Mouse (Mus musculus) midbrain, embryonic 11.5 days (tissue): Measurements from ENCODE around the gene Vwa5b2. TPM values are rescaled to one million over a fixed set of nuclear protein-coding genes. Genes with fewer than 3 reads are reported as not detected.
A peak's percentile ranks its signal among the peaks of the same experiment; 100 is the strongest.

ENCODE experiments used
- ATAC-seq: fragments of 200-750 bp; cut with Nextera tagmentation; 2 replicates; pipeline ENCODE4 v1.8.0; 2017; ENCODE audit warnings: moderate TSS enrichment, moderate library complexity; ENCODE audit not compliant: low FRiP score
- DNase-seq: peaks from one replicate; pipeline ENCODE4 v3.0.0; 2015; ENCODE audit warnings: low spot score; ENCODE audit errors: missing footprints
- H3K27ac ChIP-seq: fragments of 300-500 bp; sonication (generic); 2 replicates; pipeline ENCODE4 v1.5.1; 2014; ENCODE audit warnings: low read depth, low read length
- H3K27me3 ChIP-seq: fragments of 300-500 bp; sonication (generic); 2 replicates; pipeline ENCODE4 v1.6.1; 2014; ENCODE audit warnings: mild to moderate bottlenecking, low read length, moderate library complexity, mixed read lengths; ENCODE audit not compliant: control insufficient read depth, insufficient read depth
- H3K36me3 ChIP-seq: fragments of 300-500 bp; sonication (generic); 2 replicates; pipeline ENCODE4 v1.6.1; 2014; ENCODE audit warnings: mild to moderate bottlenecking, low read length, moderate library complexity, mixed read lengths; ENCODE audit not compliant: control insufficient read depth, insufficient read depth
- H3K4me1 ChIP-seq: fragments of 300-500 bp; sonication (generic); 2 replicates; pipeline ENCODE4 v1.6.1; 2014; ENCODE audit warnings: low read length; ENCODE audit not compliant: control insufficient read depth, insufficient read depth
- H3K4me2 ChIP-seq: fragments of 300-500 bp; sonication (generic); 2 replicates; pipeline ENCODE4 v1.6.1; 2014; ENCODE audit warnings: mild to moderate bottlenecking, moderate library complexity
- H3K4me3 ChIP-seq: fragments of 300-500 bp; sonication (generic); 2 replicates; pipeline ENCODE4 v1.5.1; 2014; ENCODE audit warnings: low read depth, low read length
- H3K9ac ChIP-seq: fragments of 300-500 bp; sonication (generic); 2 replicates; pipeline ENCODE4 v1.6.1; 2014; ENCODE audit warnings: low read length
- H3K9me3 ChIP-seq: fragments of 300-500 bp; sonication (generic); 2 replicates; pipeline ENCODE4 v1.6.1; 2016; ENCODE audit warnings: low read length; ENCODE audit not compliant: control insufficient read depth
- WGBS: fragments of 180-500 bp; shearing (Covaris S2); extraction: QIAGEN DNeasy Blood & Tissue Kit; methylation state at CpG from one replicate; pipeline ENCODE4 v1.1.7; 2014; 5-methylcytosine and 5-hydroxymethylcytosine counted together
- polyA plus RNA-seq: library from polyadenylated mRNA; unstranded; fragments of >200 nt; fragmentation: Nextera tagmentation; extraction: Ambion mirVana; gene quantifications from 2 replicates; pipeline ENCODE4 v1.2.1, GENCODE M21; 2014

The Vwa5b2 gene
- polyA plus RNA-seq, 1 experiment from 2014 or later, result 1.6 TPM

DNA sequence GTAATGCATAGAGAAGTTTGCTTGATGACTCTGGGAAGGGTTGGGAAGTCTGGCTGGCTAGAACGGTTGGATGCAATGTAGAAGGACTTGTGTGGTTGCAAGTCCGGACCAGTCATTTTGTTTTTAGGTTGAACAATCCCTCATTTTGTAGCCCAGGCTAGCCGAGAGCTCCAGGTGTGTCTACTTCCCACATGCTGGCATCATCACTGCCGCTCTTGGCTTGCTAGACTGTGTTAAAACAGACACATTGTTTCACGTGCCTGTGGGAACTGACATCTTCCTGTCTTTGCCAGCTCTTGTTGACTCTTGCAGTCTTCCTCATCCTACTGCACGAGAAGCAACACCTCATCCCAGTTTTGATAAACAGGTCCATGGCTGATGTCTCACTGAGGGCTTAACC is 34.3 kb upstream of the Vwa5b2 start:
- WGBS, result 91% methylated on average over 6 of the region's 6 CpGs
- H3K4me3 ChIP-seq, result no peak overlapping the region
- no peak overlapping the region for H3K9ac ChIP-seq
- no peak overlapping the region for H3K27ac ChIP-seq
- no peak for DNase-seq
- no peaks in the 10 kb centered on the region for H3K4me1 ChIP-seq
- H3K36me3 ChIP-seq, result peaks cover 19% of the 10 kb centered on the region
- ATAC-seq, result no peak
- no peaks in the 10 kb centered on the region for H3K27me3 ChIP-seq
- no peaks in the 10 kb centered on the region for H3K9me3 ChIP-seq
- no peak overlapping the region for H3K4me2 ChIP-seq

DNA sequence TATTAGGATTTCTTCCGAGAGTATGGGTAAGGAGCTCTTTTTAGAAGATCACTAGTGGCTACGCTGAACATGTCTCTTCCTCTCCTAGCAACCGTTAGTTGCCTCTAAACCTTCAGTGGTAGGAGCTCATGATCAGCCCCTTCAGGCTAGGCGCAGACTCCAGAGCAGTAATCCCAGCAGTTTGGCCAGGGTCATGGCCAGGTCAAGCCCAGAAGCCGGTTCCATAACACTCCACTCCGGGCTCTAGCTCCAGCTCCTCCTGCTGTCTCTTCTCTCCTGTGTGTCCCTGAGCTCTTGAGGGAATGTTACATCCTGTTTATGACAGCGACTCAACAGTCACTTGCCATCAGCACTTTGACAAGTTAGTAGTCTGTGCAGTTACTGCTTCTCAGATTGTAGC is 31.9 kb upstream of the Vwa5b2 start:
- Histone ChIP-seq H3K9ac (no peak overlapping the region), H3K4me1 (no peaks in the 10 kb centered on the region), H3K36me3 (peaks cover 17% of the 10 kb centered on the region), H3K4me3 (no peak overlapping the region), H3K4me2 (no peak overlapping the region), H3K9me3 (no peaks in the 10 kb centered on the region), H3K27ac (no peak overlapping the region), H3K27me3 (no peaks in the 10 kb centered on the region)
- DNase-seq, result no peak
- no peak for ATAC-seq
- 84% methylated on average over 7 of the region's 7 CpGs for WGBS

DNA sequence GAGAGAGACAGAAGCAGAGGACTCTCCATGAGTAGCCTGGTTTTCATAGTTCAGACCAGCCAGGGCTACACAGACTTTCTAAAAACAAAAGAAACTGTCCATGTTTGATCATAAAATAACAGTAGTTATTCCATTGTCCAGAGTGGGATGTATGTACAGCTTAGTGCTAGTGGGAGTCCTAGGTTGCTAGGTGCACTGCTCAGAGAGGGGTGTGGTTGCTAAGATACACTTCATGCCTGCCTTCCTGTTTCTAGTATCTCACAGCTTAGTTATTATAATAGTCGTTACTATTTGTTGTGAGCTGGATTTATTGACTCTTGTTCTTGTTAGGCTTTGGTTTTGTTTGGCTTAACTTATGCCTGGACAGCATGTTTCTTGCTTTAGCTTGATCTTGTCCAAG is 24.2 kb upstream of the Vwa5b2 start:
- no peaks in the 10 kb centered on the region for H3K4me1 ChIP-seq
- H3K27me3 ChIP-seq, result no peaks in the 10 kb centered on the region
- H3K9ac ChIP-seq, result no peak overlapping the region
- 75% methylated on average over 1 of the region's 1 CpGs for WGBS
- no peak overlapping the region for H3K27ac ChIP-seq
- H3K4me3 ChIP-seq, result no peak overlapping the region
- H3K9me3 ChIP-seq, result no peaks in the 10 kb centered on the region
- DNase-seq, result no peak
- peaks cover 12% of the 10 kb centered on the region for H3K36me3 ChIP-seq
- no peak overlapping the region for H3K4me2 ChIP-seq
- ATAC-seq, result no peak

DNA sequence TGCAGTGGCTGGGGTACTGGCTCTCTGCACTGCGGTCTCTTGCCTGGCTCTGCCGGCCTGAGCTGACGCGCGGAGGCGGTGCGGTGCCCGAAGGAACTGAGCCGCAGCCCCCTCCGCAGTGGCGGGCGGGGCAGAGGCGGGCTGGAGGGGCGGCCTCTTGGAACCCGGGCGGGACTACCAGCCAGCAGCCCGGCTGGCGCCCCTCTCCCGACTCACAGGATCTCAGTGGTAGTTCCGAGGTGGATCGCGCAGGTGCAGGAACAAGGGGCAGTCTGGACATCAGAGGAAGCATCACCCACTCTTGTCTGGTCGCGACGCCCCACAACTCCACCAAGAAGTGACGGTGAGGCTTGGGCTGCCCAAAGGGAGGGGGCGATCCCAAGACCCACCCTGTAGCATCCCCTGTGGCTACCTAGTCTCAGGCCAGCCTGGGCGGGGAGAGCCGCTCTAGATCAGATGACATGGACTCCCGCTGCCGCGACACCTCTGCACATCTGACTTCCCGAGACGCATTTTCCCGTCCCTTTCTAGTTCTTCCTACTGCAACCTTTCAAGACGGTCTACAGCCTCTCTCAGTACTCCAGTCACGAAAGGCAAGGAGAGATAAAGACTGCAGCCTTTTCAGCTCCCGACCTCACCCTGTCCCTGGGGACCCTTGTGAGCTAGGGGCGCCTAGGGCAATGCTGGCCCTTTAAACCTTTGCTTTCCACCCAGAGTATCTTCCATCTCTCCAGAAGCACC is 838 bp downstream of the Vwa5b2 start:
- Histone ChIP-seq H3K4me1 (peaks cover 13% of the 10 kb centered on the region), H3K9ac (peak overlapping the region; percentile 50), H3K9me3 (no peaks in the 10 kb centered on the region), H3K4me3 (peak overlapping the region; percentile 50), H3K27ac (no peak overlapping the region), H3K36me3 (no peaks in the 10 kb centered on the region), H3K27me3 (peaks cover 43% of the 10 kb centered on the region), H3K4me2 (peak overlapping the region; percentile 87)
- peak; percentile 83 for ATAC-seq
- 1% methylated on average over 39 of the region's 39 CpGs for WGBS
- peak; percentile 95 for DNase-seq

GRCm38 (mm10) chr16:20590680-20591038 is 1.4 kb downstream of the Vwa5b2 start:
- H3K9ac ChIP-seq, result no peak overlapping the region
- peak; percentile 86 for DNase-seq
- H3K27ac ChIP-seq, result no peak overlapping the region
- peaks cover 13% of the 10 kb centered on the region for H3K4me1 ChIP-seq
- peak overlapping the region; percentile 87 for H3K4me2 ChIP-seq
- peaks cover 43% of the 10 kb centered on the region for H3K27me3 ChIP-seq
- no peaks in the 10 kb centered on the region for H3K36me3 ChIP-seq
- 2% methylated on average over 16 of the region's 17 CpGs for WGBS
- ATAC-seq, result no peak
- H3K9me3 ChIP-seq, result no peaks in the 10 kb centered on the region
- peak overlapping the region; percentile 50 for H3K4me3 ChIP-seq

DNA sequence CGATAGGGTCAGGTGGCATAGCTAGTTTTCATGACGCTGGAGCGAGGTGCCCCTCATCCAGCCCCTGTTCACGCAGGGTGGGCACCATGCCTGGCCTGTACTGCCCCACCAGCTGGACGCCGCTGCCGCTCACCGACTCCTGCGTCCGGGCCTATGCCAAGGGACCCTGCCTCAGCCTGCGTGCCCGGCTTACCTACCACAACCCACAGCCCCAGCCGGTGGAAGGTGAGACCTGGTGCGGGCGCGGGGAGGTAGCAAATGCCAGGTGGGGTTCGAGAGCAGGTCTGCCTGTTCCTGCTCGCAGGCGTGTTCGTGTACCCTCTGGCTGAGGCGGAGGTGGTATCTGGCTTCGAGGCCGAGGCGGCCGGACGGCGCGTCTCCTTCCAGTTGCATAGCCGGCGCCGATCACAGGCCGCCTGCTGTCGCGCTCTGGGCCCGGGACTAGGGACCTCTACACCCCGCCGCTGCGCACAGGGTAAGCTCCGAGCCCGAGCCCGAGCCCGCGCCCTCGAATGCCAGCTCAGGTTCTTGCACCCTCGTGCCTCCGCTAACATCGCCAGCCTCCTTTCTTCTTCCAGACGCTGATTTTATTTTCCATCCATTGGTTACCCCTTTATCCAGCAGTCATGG is 1.9 kb downstream of the Vwa5b2 start:
- Histone ChIP-seq H3K9me3 (no peaks in the 10 kb centered on the region), H3K27me3 (peaks cover 43% of the 10 kb centered on the region), H3K27ac (no peak overlapping the region), H3K4me1 (peaks cover 13% of the 10 kb centered on the region), H3K9ac (no peak overlapping the region), H3K36me3 (no peaks in the 10 kb centered on the region), H3K4me2 (peak overlapping the region; percentile 87; the same call in 1 of the 2 replicates), H3K4me3 (peak overlapping the region; percentile 50)
- ATAC-seq (no peak), DNase-seq (peak; percentile 85)
- WGBS, result 4% methylated on average over 48 of the region's 48 CpGs

- ATAC-seq, result no peak
- 88% methylated on average over 7 of the region's 7 CpGs for WGBS
- peaks cover 28% of the 10 kb centered on the region for H3K27me3 ChIP-seq
These were observed 5.9 kb downstream of the Vwa5b2 start for GRCm38 (mm10) chr16:20595060-20595673.

DNA sequence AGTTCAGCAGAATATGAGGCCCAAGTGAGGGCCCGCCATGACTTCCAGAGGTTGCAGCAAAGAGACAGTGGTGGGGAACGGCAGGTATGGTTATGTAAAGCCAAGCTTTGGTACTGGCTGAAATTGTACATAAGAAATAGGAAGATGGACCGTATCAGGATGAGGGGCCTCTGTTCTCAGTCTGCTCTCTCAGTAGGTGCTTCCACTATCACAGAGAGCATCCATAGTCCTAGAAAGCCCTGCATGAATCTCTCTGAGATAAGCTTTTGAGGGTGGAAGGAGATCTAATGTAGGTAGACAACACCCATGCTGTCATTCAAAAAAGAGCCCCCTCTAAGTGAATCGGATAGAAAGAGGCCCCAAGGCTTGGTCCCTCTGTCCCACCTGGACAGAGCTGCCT is 6.5 kb downstream of the Vwa5b2 start:
- DNase-seq, result no peak
- H3K9me3 ChIP-seq, result no peaks in the 10 kb centered on the region
- WGBS, result 87% methylated on average over 4 of the region's 4 CpGs
- no peak overlapping the region for H3K4me3 ChIP-seq
- H3K9ac ChIP-seq, result no peak overlapping the region
- no peaks in the 10 kb centered on the region for H3K36me3 ChIP-seq
- H3K27me3 ChIP-seq, result peaks cover 22% of the 10 kb centered on the region
- H3K27ac ChIP-seq, result no peak overlapping the region
- H3K4me1 ChIP-seq, result peaks cover 4% of the 10 kb centered on the region; the same call in 1 of the 2 replicates
- no peak for ATAC-seq
- H3K4me2 ChIP-seq, result no peak overlapping the region

More at GRCm38 (mm10) chr16:20595060-20595673, 5.9 kb downstream of the Vwa5b2 start:
- Histone ChIP-seq H3K36me3 (no peaks in the 10 kb centered on the region), H3K27ac (no peak overlapping the region), H3K4me3 (no peak overlapping the region), H3K4me1 (peaks cover 9% of the 10 kb centered on the region), H3K9me3 (no peaks in the 10 kb centered on the region), H3K9ac (no peak overlapping the region), H3K4me2 (no peak overlapping the region)
- DNase-seq, result no peak
